Mouse (Mus musculus) embryonic fibroblast, embryonic 13.5 days (primary cell): ENCODE measurements at regions not wholly inside any gene's neighbourhood (a gene's known extent, or its start where the extent isn't known, plus 50 kb on each side); places are given as distances from the start of the nearest gene placed in this dataset.

Experiments used
- CTCF ChIP-seq: IDR thresholded peaks from 2 replicates; pipeline ENCODE4 v1.5.1; 2011; ENCODE audit warnings: mild to moderate bottlenecking, control low read depth, low read length, moderate library complexity, borderline replicate concordance; ENCODE audit not compliant: insufficient read depth
- POLR2A ChIP-seq: IDR thresholded peaks from 2 replicates; pipeline ENCODE4 v1.6.1; 2011; ENCODE audit warnings: low read depth, mild to moderate bottlenecking, control low read depth, low read length, moderate library complexity

DNA sequence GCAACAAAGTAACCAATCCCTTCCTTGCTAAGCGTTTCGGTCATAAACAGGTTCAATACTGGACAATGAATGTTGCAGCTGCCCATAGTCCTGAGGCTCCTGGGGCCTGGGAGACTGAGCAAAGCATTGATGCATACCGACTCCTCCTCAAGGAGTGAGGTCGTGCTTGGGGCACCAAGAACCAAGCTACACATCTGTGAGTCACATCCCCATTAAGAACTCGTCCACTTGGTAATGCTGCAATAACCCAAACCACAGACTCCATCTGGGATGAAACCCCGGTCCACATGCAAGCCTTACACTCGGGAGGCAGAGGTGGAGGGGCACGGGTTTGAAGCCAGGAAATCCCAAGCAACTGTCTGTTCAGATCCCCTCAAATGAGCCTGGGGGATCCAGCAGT is 85.3 kb upstream of the Ctnnb1 start:
- TF ChIP-seq CTCF (no peak), POLR2A (no peak)
